Mouse (Mus musculus): ENCODE results near the gene Gsx1.

The Gsx1 gene

DNA sequence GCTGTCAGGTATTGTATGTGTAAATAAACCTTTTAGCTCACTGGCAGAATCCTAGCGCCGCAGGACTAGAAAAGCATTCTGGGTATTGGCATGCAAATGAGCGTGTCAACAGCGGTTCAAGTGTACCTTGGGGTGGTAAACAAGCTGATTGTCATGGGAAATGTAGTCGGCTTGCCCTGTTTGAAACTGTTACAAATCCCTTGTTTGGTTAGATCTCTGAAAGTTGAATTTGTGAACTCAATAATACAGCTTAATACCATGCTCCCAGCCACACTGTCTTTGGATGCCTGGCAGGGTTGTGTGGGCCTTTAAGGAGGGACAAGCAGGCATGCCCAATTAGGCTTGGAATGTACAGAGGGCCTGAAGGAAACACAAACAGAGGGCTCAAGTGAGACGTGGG is 16.4 kb downstream of the Gsx1 start:
- no peak for DNase-seq (ENCODE audit: low read depth, low spot score)

DNA sequence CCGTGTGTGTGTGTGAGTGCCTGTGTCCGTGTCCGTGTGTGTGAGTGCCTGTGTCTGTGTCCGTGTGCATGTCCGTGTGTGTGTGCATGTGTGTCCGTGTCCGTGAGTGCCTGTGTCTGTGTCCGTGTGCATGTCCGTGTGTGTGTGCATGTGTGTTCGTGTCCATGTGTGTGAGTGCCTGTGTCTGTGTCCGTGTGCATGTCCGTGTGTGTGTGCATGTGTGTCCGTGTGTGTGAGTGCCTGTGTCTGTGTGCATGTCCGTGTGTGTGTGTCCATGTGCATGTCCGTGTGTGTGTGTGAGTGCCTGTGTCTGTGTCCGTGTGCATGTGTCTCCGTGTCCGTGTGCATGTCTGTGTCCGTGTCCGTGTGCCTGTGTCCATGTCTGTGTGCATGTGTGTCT is 19.4 kb downstream of the Gsx1 start:
- no peak for DNase-seq (ENCODE audit: low read depth, low spot score)

DNA sequence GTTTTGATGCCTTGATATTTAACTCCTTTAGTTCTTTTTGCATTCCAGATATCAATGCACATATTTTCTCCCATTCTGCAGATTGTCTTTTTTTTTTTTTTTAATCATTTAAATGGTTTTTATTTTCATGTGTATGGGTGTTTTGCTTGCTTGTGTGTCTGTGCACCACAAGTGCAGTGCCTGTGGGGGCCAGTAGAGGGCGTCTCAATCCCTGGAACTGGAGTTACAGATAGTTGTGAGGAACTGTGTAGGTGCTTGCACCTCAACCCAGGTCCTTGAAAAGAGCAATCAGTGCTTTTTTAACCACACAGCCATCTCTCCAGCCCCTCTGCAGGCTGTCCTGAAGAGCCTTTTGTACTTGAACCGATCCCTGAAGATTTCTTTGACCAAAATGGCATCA is 20.0 kb downstream of the Gsx1 start:
- no peak for DNase-seq (ENCODE audit: low read depth, low spot score)

DNA sequence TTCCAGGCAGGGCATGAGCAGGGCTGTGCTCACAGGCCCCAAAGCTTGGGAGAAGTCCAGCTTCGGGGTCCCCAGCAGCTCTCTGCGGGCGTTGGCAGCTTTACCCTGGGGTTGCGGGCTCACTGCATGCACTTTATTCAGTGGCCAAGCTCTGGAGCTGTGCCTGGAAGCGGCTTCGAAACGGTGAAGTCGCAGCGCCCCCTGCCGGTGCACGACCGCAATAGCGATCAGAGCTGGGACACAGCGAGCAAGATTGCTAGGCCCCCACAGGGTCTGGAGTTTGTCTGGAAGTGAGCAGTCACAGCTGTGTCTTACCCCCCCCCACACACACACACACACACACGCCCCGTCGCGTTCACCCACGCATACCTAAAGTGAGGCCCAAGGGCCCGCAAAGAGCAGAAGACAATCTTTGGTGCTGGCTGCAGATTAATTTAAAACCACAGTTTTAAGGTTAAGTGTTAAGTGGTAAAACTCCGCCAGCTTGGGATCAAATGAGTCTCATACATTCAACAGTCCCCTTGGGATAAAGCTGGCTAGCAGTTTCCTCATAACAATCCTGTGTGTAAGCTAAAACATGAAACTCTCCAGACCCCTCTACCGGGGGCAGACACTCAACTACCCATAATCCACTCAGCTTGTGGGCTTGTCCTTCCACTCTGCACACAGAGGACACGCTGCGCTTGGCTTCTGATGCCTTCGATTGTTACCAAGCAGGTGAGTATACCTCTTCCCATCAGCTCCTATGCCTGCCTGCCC is 39.0 kb downstream of the Gsx1 start:
- peak; percentile 76 for DNase-seq (ENCODE audit: low read depth, low spot score)

DNA sequence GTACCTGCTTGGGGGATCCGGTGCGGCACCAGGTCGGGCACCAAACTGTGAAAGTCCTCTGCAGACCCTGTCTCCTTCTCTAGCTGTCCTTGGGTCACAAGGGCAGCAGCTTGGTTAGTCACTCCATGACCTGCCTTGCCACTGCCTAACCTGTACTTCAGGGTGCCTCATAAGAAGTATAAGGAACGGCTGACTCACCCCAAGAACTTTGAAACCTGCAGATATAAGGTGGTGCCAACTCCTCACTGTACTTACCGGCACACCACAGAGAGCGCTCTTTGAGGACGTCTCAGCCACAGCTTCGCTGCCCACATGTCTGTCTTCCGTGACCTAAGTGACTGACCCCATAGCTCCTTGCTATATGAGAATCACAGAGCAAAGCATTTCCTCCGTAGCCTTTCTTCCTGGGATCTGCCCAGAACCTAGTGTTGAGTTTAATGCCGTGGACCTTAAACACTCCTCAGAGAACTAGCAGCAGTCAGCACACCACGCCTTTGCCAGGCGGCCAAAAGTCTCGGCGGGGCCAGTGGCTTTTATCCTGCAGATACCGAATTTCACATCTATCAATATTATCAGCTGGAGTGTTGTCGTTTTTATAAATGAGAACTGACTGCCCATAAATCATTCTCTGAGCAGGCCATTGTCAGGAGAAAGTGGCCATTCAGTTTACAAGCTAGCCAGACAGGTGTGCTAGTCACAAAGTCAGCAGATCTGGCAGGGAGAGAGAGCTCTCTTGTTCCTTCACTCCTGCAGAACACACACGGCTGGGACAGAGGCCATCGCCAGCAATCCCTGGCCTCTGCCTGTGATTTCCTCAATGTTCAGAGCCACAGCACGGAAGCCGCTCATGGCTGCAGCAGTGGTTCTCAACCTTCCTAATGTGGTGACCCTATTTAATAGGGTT is 47.2 kb downstream of the Gsx1 start:
- DNase-seq (ENCODE audit: low read depth, low spot score): no peak

Measured in forelimb bud, embryonic 11.5 days (tissue).